Mouse (Mus musculus): ENCODE measurements around the gene Lrriq1.

DNA sequence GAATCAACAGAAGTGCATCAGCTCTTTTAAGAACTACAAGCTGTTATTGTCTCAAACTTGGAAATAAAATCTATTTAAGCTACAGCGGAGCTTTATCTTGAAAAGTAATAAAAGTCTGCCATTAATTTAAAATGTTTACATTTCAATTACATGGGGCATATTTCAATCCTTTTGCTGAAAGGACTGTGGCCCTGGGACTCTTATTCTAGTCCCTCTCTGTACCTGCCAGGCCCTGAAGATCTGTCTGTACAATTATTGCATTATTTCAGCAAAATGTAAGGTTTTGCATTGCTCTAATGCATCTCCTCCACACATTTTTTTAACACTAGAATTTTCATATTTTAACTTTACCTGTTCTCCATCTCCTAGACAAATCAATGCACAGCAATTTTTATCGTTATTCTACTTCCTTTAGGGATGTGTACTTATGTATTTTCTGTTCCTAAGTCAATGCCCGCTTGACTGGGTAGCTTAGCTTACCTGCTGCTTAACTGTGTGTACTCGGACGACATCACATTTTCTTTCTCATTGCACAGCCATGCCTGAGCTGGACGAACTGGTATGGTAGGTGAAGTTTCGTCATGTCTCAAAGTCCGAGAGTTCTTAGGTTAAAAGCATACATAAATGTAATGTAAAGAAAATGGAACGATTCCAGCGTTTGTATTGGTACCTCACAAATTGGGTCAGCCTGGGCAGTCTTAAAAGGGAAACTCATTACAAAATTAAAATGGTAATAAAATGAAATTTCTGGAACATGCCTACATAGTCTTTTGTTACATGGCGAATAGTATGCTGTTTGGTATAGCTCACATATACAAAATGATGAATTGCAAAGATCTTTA lies 91.0 kb downstream of the Lrriq1 start:
- no peak for TF ChIP-seq CTCF (conservative IDR thresholded peaks at IDR 0.05; ENCODE audit: insufficient read depth, insufficient read length, low read depth, low read length)
- TF ChIP-seq POLR2A (IDR thresholded peaks at IDR 0.05; ENCODE audit: low read depth, low read length): no peak

Measured in kidney, adult 2 months (tissue).